Mouse (Mus musculus) megakaryocyte, embryonic 14.5 days (primary cell): ENCODE results near the gene Dok7. TPM values are rescaled to one million over a fixed set of nuclear protein-coding genes. Genes with fewer than 3 reads are reported as not detected.

Source experiments
- H3K27me3 ChIP-seq: replicated peaks from 2 replicates; pipeline ENCODE3; 2012; ENCODE audit warnings: inconsistent platforms
- H3K36me3 ChIP-seq: replicated peaks from 2 replicates; pipeline ENCODE3; 2012; ENCODE audit warnings: low read length, inconsistent platforms, mixed read lengths
- H3K4me1 ChIP-seq: 2 replicates; pipeline ENCODE4 v1.6.1; 2012; ENCODE audit warnings: inconsistent platforms
- H3K4me3 ChIP-seq: replicated peaks from 2 replicates; pipeline ENCODE3; 2012; ENCODE audit warnings: moderate library complexity, mild to moderate bottlenecking, inconsistent platforms
- H3K9me3 ChIP-seq: 2 replicates; pipeline ENCODE4 v1.6.1; 2012; ENCODE audit warnings: inconsistent platforms
- FLI1 ChIP-seq: IDR thresholded peaks from 2 replicates; pipeline ENCODE4 v1.6.1; 2012; ENCODE audit warnings: low read length, inconsistent platforms, mixed read lengths
- GATA1 ChIP-seq: IDR thresholded peaks from 3 replicates; pipeline ENCODE4 v1.6.1; 2012; ENCODE audit warnings: mixed read lengths, low read length, inconsistent platforms, borderline replicate concordance
- polyA plus RNA-seq: library from polyadenylated mRNA; stranded (reverse); fragments of >175 nt; gene quantifications from 2 replicates; pipeline ENCODE4 v1.2.3, GENCODE M21; 2012; ENCODE audit warnings: low replicate concordance; ENCODE audit not compliant: insufficient read depth

The Dok7 gene
- polyA plus RNA-seq, 1 experiment, result 1.1 TPM

- Histone ChIP-seq H3K27me3 (peaks cover 95% of the 10 kb centered on the region), H3K9me3 (no peaks in the 10 kb centered on the region), H3K4me3 (no peak overlapping the region), H3K4me1 (peaks cover 32% of the 10 kb centered on the region), H3K36me3 (peaks cover 7% of the 10 kb centered on the region)
- TF ChIP-seq GATA1 (no peak), FLI1 (no peak)
These were observed 22.5 kb downstream of the Dok7 start for GRCm38 (mm10) chr5:35079101-35079500.

- peaks cover 72% of the 10 kb centered on the region for H3K27me3 ChIP-seq
- no peak overlapping the region for H3K4me3 ChIP-seq
- peaks cover 5% of the 10 kb centered on the region for H3K36me3 ChIP-seq
- peaks cover 9% of the 10 kb centered on the region for H3K4me1 ChIP-seq
- no peak for TF ChIP-seq GATA1
- H3K9me3 ChIP-seq, result no peaks in the 10 kb centered on the region
These were observed 28.3 kb downstream of the Dok7 start for GRCm38 (mm10) chr5:35084913-35085312.

GRCm38 (mm10) chr5:35088785-35089613, 32.4 kb downstream of the Dok7 start:
- TF ChIP-seq FLI1, result no peak
- TF ChIP-seq GATA1, result no peak
- no peaks in the 10 kb centered on the region for H3K9me3 ChIP-seq
- H3K36me3 ChIP-seq, result peaks cover 43% of the 10 kb centered on the region
- peaks cover 3% of the 10 kb centered on the region; the same call in 1 of the 2 replicates for H3K4me1 ChIP-seq
- peak overlapping the region; percentile 12 for H3K4me3 ChIP-seq
- H3K27me3 ChIP-seq, result peaks cover 33% of the 10 kb centered on the region

- Histone ChIP-seq H3K27me3 (peaks cover 27% of the 10 kb centered on the region), H3K4me1 (peaks cover 3% of the 10 kb centered on the region; the same call in 1 of the 2 replicates)
- TF ChIP-seq FLI1, result no peak
- no peak for TF ChIP-seq GATA1
These were observed 33.0 kb downstream of the Dok7 start for GRCm38 (mm10) chr5:35089614-35089963.

GRCm38 (mm10) chr5:35091636-35092035, 35.1 kb downstream of the Dok7 start:
- Histone ChIP-seq H3K4me1 (peaks cover 11% of the 10 kb centered on the region; the same call in 1 of the 2 replicates), H3K4me3 (no peak overlapping the region), H3K36me3 (peaks cover 67% of the 10 kb centered on the region), H3K9me3 (no peaks in the 10 kb centered on the region), H3K27me3 (peaks cover 7% of the 10 kb centered on the region)
- TF ChIP-seq GATA1, result no peak
- no peak for TF ChIP-seq FLI1

More at GRCm38 (mm10) chr5:35089614-35089963, 33.0 kb downstream of the Dok7 start:
- Histone ChIP-seq H3K4me3 (no peak overlapping the region), H3K9me3 (no peaks in the 10 kb centered on the region), H3K36me3 (peaks cover 47% of the 10 kb centered on the region)

- Histone ChIP-seq H3K36me3 (peaks cover 62% of the 10 kb centered on the region), H3K4me3 (peak overlapping the region; percentile 60), H3K4me1 (peaks cover 66% of the 10 kb centered on the region), H3K27me3 (peaks cover 8% of the 10 kb centered on the region), H3K9me3 (no peaks in the 10 kb centered on the region)
- TF ChIP-seq GATA1 (no peak), FLI1 (no peak)
These were observed 46.5 kb downstream of the Dok7 start for GRCm38 (mm10) chr5:35103086-35103485.

GRCm38 (mm10) chr5:35103528-35103927, 47.0 kb downstream of the Dok7 start:
- TF ChIP-seq FLI1 (no peak), GATA1 (no peak)
- H3K4me3 ChIP-seq, result peak overlapping the region; percentile 99
- no peaks in the 10 kb centered on the region for H3K9me3 ChIP-seq
- H3K4me1 ChIP-seq, result peaks cover 63% of the 10 kb centered on the region
- H3K36me3 ChIP-seq, result peaks cover 57% of the 10 kb centered on the region
- H3K27me3 ChIP-seq, result peaks cover 12% of the 10 kb centered on the region

GRCm38 (mm10) chr5:35104183-35104959, 47.8 kb downstream of the Dok7 start:
- peak overlapping the region; percentile 99 for H3K4me3 ChIP-seq
- TF ChIP-seq GATA1, result no peak
- TF ChIP-seq FLI1, result no peak
- H3K9me3 ChIP-seq, result no peaks in the 10 kb centered on the region
- peaks cover 49% of the 10 kb centered on the region for H3K36me3 ChIP-seq
- peaks cover 14% of the 10 kb centered on the region for H3K27me3 ChIP-seq
- peaks cover 58% of the 10 kb centered on the region for H3K4me1 ChIP-seq

GRCm38 (mm10) chr5:35104960-35105921, 48.7 kb downstream of the Dok7 start, which contains the start of gene Lrpap1:
Gene Lrpap1, minus strand, starts transcription at chr5:35105766.
- Histone ChIP-seq H3K36me3 (peaks cover 40% of the 10 kb centered on the region), H3K27me3 (peaks cover 19% of the 10 kb centered on the region), H3K9me3 (no peaks in the 10 kb centered on the region), H3K4me1 (peaks cover 51% of the 10 kb centered on the region), H3K4me3 (peak within 1 kb of the TSS; percentile 99)
- no peak for TF ChIP-seq FLI1
- no peak for TF ChIP-seq GATA1
